In the genomic region with DNA sequence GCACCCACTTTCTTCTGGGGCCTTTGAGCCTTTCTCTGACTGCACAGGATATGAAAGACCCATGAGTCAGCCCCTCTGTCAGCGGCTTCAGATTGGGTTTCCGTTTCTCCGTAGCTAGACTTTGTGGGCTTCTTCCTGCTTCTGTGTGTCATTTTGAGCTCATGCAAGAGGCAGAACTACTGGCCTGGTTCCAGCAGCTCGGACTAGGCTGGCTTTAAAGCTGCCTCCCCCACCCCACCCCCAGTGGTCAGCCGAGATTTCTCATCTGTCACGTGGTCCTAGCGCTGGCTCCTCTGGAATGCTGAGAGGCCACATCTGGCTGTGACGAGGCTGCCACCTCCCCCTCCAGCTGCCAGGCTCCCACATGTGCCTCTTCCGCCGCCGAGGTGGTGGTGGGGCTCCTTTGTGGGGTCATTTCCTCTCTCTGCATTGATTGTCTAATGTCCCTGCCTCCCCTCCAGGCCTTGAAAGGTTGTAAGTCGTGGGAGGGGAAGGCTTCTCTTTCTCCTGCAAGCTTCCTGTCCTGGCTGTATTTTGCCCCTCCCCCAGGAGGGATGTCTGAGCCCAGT, we compare ENCODE assay signal across 9 mouse cellular contexts. TPM values are rescaled to one million over a fixed set of nuclear protein-coding genes. Genes with fewer than 3 reads are reported as not detected.
DNase-seq lines count a peak whose midpoint lies in the region; TF ChIP-seq lines count a peak whose summit lies in the region.
"Had no signal": no experiment of that assay in that cellular context is flagged by ENCODE, and none has a peak within 500 bp of the region (broad histone marks: within the 10 kb centered on the region; RNA-seq: fewer than 3 reads in every experiment).

No protein-coding gene starts in this region.

- no peak for TF ChIP-seq CTCF in ES-Bruce4 (IDR thresholded peaks at IDR 0.05; ENCODE audit: low read depth, low read length)

- DNase-seq in brain, adult 2 months (ENCODE audit: low read depth, low spot score): peak; percentile 88
- DNase-seq in frontal cortex, postnatal 10 days (ENCODE audit: low spot score in 2 of 2): peak; percentile 59 to 71
- DNase-seq in hindbrain, embryonic 10.5 days (ENCODE audit: low spot score): peak; percentile 87
- peak; percentile 62 to 66 for DNase-seq in layer of hippocampus, postnatal 10 days (ENCODE audit: low spot score in 2 of 2)
- DNase-seq in right cerebral cortex, adult 2 months (ENCODE audit: low spot score in 2 of 2): peak; percentile 76 to 80
- DNase-seq in urinary bladder, postnatal 36 days (ENCODE audit: low spot score in 2 of 2): peak; percentile 56 to 83

- no peaks in the 10 kb centered on the region for H3K9me3 ChIP-seq in ES-Bruce4 (replicated peaks; ENCODE audit: control insufficient read depth, insufficient read depth, low read length, poor library complexity, severe bottlenecking)
- no peaks in the 10 kb centered on the region for H3K9me3 ChIP-seq in hindbrain, embryonic 10.5 days

- H3K4me3 ChIP-seq in ES-Bruce4 (ENCODE audit: low read depth, low read length) (peak overlapping the region; percentile 20; the same call in 1 of the 2 replicates), macrophage (ENCODE audit: inconsistent target) (no peak overlapping the region)
- peak overlapping the region; percentile 26 for H3K4me3 ChIP-seq in hindbrain, embryonic 10.5 days

- H3K27me3 ChIP-seq in ES-Bruce4 (ENCODE audit: control insufficient read depth, insufficient read depth, low read length, poor library complexity, severe bottlenecking): no peaks in the 10 kb centered on the region
- no peaks in the 10 kb centered on the region; the same call in 1 of the 2 replicates for H3K27me3 ChIP-seq in hindbrain, embryonic 10.5 days (ENCODE audit: insufficient read depth, poor library complexity, severe bottlenecking)

- TF ChIP-seq POLR2A in ES-Bruce4 (IDR thresholded peaks at IDR 0.05; ENCODE audit: insufficient read depth, low read length): no peak

- H3K27ac ChIP-seq in ES-Bruce4 (ENCODE audit: insufficient read depth, low read length) (peak overlapping the region; percentile 88), macrophage (peak overlapping the region; percentile 97)
- H3K27ac ChIP-seq in hindbrain, embryonic 10.5 days: peak overlapping the region; percentile 86

- peak; percentile 97 for TF ChIP-seq EP300 in ES-Bruce4 (IDR thresholded peaks at IDR 0.05; ENCODE audit: insufficient read depth, low read depth, low read length)

- peaks cover 82% of the 10 kb centered on the region for H3K79me2 ChIP-seq in macrophage (ENCODE audit: inconsistent target)

- 1% methylated on average over 12 of the region's 12 CpGs for WGBS in hindbrain, embryonic 10.5 days
- WGBS in macrophage (ENCODE audit: missing documents): 1% methylated on average over 12 of the region's 12 CpGs

- H3K36me3 ChIP-seq in ES-Bruce4 (ENCODE audit: control insufficient read depth, insufficient read depth, low read length, poor library complexity, severe bottlenecking) (no peaks in the 10 kb centered on the region), macrophage (ENCODE audit: inconsistent target) (no peaks in the 10 kb centered on the region)
- H3K36me3 ChIP-seq in hindbrain, embryonic 10.5 days: no peaks in the 10 kb centered on the region

- H3K4me1 ChIP-seq in ES-Bruce4 (ENCODE audit: control insufficient read depth, insufficient read depth, low read length): peaks cover 23% of the 10 kb centered on the region
- H3K4me1 ChIP-seq in hindbrain, embryonic 10.5 days (replicated peaks): peaks cover 92% of the 10 kb centered on the region

- H3K9ac ChIP-seq in ES-Bruce4 (ENCODE audit: low read depth, poor library complexity, severe bottlenecking): peak overlapping the region; percentile 50

RNA-seq across cellular contexts. Expression of a gene that starts 4.0 kb away (rescaled TPM):
- polyA plus RNA-seq in ES-Bruce4 (2011; ENCODE audit: insufficient read depth, insufficient read length, low read depth, missing spikeins) (0.21 TPM in 1 of 2 replicates, not detected in the other), macrophage (2018) (not detected in 3 replicates)
- not detected in 2 replicates for polyA plus RNA-seq in hindbrain, embryonic 10.5 days (2016; fragmentation: Nextera tagmentation; extraction: Ambion mirVana)
- not detected for total RNA-seq in layer of hippocampus, postnatal 10 days (2021)
- under 1 TPM in 1 of 26 experiments, not detected in 25; 0.20 TPM for total RNA-seq in macrophage (2018; cell fraction: chromatin; rRNA removed)
- total RNA-seq in macrophage (2018; cell fraction: cytosol; rRNA removed): not detected
- total RNA-seq in macrophage (2018; cell fraction: nucleus; rRNA removed): not detected
- total RNA-seq: layer of hippocampus, postnatal 36 days had no signal

RNA-seq across cellular contexts. Expression of a gene that starts 23.6 kb away (rescaled TPM):
- polyA plus RNA-seq in ES-Bruce4 (2011; ENCODE audit: insufficient read depth, insufficient read length, low read depth, missing spikeins) (30.9 and 32.3 TPM in 2 replicates), macrophage (2018) (5.2 to 11.2 TPM (median 9.2 TPM) in 3 replicates)
- 22.5 and 26.3 TPM in 2 replicates for polyA plus RNA-seq in hindbrain, embryonic 10.5 days (2016; fragmentation: Nextera tagmentation; extraction: Ambion mirVana)
- total RNA-seq in layer of hippocampus, postnatal 10 days (2021): 10 to 100 TPM; 20.9 to 21.4 TPM
- 10 to 100 TPM in 12 of 26 experiments, 1 to 10 TPM in 14; 2.3 to 22.2 (median 7.9) TPM for total RNA-seq in macrophage (2018; cell fraction: chromatin; rRNA removed)
- 10 to 100 TPM in 11 of 26 experiments, 1 to 10 TPM in 15; 5.6 to 14.9 (median 9.5) TPM for total RNA-seq in macrophage (2018; cell fraction: cytosol; rRNA removed)
- 10 to 100 TPM in 4 of 26 experiments, 1 to 10 TPM in 22; 2.7 to 13.3 (median 6.7) TPM for total RNA-seq in macrophage (2018; cell fraction: nucleus; rRNA removed)

RNA-seq across cellular contexts. Expression of a gene that starts 54.3 kb away (rescaled TPM):
- polyA plus RNA-seq in ES-Bruce4 (2011; ENCODE audit: insufficient read depth, insufficient read length, low read depth, missing spikeins) (not detected in 2 replicates), macrophage (2018) (not detected in 3 replicates)
- not detected in 2 replicates for polyA plus RNA-seq in hindbrain, embryonic 10.5 days (2016; fragmentation: Nextera tagmentation; extraction: Ambion mirVana)
- total RNA-seq in layer of hippocampus, postnatal 10 days (2021): not detected
- not detected for total RNA-seq in macrophage (2018; cell fraction: chromatin; rRNA removed)
- not detected for total RNA-seq in macrophage (2018; cell fraction: cytosol; rRNA removed)
- total RNA-seq in macrophage (2018; cell fraction: nucleus; rRNA removed): under 1 TPM in 1 of 26 experiments, not detected in 25; 0.34 TPM
- total RNA-seq: layer of hippocampus, postnatal 36 days had no signal
